Mouse (Mus musculus) limb, embryonic 14.5 days (tissue): ENCODE results near the gene Eif3d. TPM values are rescaled to one million over a fixed set of nuclear protein-coding genes. Genes with fewer than 3 reads are reported as not detected.

Source experiments
- ATAC-seq: fragments of 200-750 bp; cut with Nextera tagmentation; 2 replicates; pipeline ENCODE4 v1.8.0; 2017; ENCODE audit warnings: low read depth, moderate number of reproducible peaks, moderate TSS enrichment; ENCODE audit not compliant: low FRiP score
- DNase-seq: peaks from one replicate; pipeline ENCODE4 v3.0.0-alpha.2; 2015; ENCODE audit warnings: low spot score
- H3K27ac ChIP-seq: fragments of 300-500 bp; sonication (generic); replicated peaks from 2 replicates; pipeline ENCODE4 v1.5.1; 2014; ENCODE audit warnings: low read depth, mild to moderate bottlenecking, low read length, moderate library complexity, mixed read lengths
- H3K27me3 ChIP-seq: fragments of 300-500 bp; sonication (generic); 2 replicates; pipeline ENCODE4 v1.6.1; 2014; ENCODE audit warnings: low read length, mixed read lengths; ENCODE audit not compliant: control insufficient read depth, insufficient read depth
- H3K36me3 ChIP-seq: fragments of 300-500 bp; sonication (generic); 2 replicates; pipeline ENCODE4 v1.6.1; 2014; ENCODE audit warnings: mild to moderate bottlenecking, low read length, moderate library complexity, mixed read lengths; ENCODE audit not compliant: control insufficient read depth, insufficient read depth
- H3K4me1 ChIP-seq: fragments of 300-500 bp; sonication (generic); 2 replicates; pipeline ENCODE4 v1.6.1; 2014; ENCODE audit warnings: antibody characterized with exemption, low read length, mixed read lengths; ENCODE audit not compliant: control insufficient read depth, insufficient read depth
- H3K4me2 ChIP-seq: fragments of 300-500 bp; sonication (generic); replicated peaks from 2 replicates; pipeline ENCODE4 v1.6.1; 2014; ENCODE audit warnings: low read depth, mild to moderate bottlenecking, low read length, moderate library complexity; ENCODE audit not compliant: severe bottlenecking
- H3K4me3 ChIP-seq: fragments of 300-500 bp; sonication (generic); replicated peaks from 2 replicates; pipeline ENCODE4 v1.5.1; 2014; ENCODE audit warnings: low read length
- H3K9ac ChIP-seq: fragments of 300-500 bp; sonication (generic); 2 replicates; pipeline ENCODE4 v1.6.1; 2014; ENCODE audit warnings: mild to moderate bottlenecking, low read depth, low read length, moderate library complexity; ENCODE audit not compliant: severe bottlenecking
- H3K9me3 ChIP-seq: fragments of 300-500 bp; sonication (generic); 2 replicates; pipeline ENCODE4 v1.6.1; 2016; ENCODE audit warnings: low read length; ENCODE audit not compliant: control insufficient read depth
- POLR2A ChIP-seq: fragments of 200-500 bp; IDR thresholded peaks from 2 replicates; pipeline ENCODE4 v1.8.0; 2012; ENCODE audit warnings: inconsistent platforms, mild to moderate bottlenecking, moderate library complexity, borderline replicate concordance; ENCODE audit not compliant: insufficient read depth, insufficient read length; ENCODE audit errors: extremely low read depth
- WGBS: fragments of 180-500 bp; shearing (Covaris S2); extraction: QIAGEN DNeasy Blood & Tissue Kit; methylation state at CpG from one replicate; pipeline ENCODE4 v1.1.7; 2014; 5-methylcytosine and 5-hydroxymethylcytosine counted together
- polyA plus RNA-seq, 2 experiments: library from polyadenylated mRNA; depleted of rRNA in 1 of 2; stranded (reverse) in 1 of 2; unstranded in 1 of 2; fragments of >200 nt; fragmentation: Nextera tagmentation in 1 of 2; extraction: Ambion mirVana in 1 of 2; gene quantifications; 2 replicates each; pipeline versions ENCODE4 v1.2.1 to v1.2.3; 2012 to 2014

Gene Eif3d
- polyA plus RNA-seq, 2 experiments = 188 to 204 TPM

DNA sequence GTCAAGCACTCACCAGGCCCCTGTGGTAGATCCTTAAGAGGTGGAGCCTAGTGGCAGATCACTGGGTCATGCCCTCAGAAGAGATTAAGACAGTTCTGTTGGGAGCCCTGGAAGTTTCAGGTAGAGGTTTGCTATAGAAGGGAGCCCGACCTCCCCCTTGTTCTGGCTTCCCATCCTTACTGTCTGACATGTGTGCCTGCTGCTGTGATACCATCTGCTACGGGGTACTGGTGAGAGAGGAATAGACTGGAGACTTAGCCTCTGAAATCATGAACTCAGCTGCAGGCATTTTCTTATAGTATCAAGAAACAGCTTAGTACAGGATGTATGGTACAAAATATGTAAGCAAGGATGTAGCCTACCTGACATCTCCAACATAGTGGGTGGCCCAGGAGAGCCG is 17.7 kb downstream of the Eif3d start:
- DNase-seq (no peak), ATAC-seq (no peak)
- Histone ChIP-seq H3K27ac (no peak overlapping the region), H3K9me3 (no peaks in the 10 kb centered on the region), H3K4me3 (no peak overlapping the region), H3K4me2 (no peak overlapping the region), H3K9ac (no peak overlapping the region), H3K4me1 (0 out of 2 replicates have a peak, but pooled peaks cover 9% of the 10 kb centered on the region), H3K27me3 (peaks cover 3% of the 10 kb centered on the region; the same call in 1 of the 2 replicates), H3K36me3 (peaks cover 6% of the 10 kb centered on the region)
- WGBS = 87% methylated on average over 3 of the region's 3 CpGs
- TF ChIP-seq POLR2A = no peak

DNA sequence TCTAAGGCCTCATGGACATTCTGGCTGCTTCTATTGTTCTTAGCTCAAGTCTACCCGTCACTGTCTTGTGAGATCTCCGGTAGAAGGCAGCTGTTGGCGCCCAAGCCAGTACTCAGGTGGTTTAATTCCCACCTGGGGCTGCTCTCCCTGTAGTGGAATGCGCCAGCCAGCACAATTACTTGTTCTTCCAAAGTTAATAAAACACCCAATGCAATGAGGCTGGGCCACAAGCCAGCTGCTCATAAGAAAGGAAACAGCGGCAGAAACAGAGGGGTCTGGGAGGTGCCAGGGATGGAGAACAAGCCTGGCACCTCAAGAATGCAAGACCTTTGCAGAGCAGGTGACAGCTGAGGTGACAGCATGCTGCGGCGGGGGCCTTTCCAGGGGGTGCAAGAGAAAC is 21.6 kb downstream of the Eif3d start:
- H3K27ac ChIP-seq = no peak overlapping the region
- H3K4me1 ChIP-seq = no peaks in the 10 kb centered on the region
- H3K36me3 ChIP-seq = peaks cover 15% of the 10 kb centered on the region
- no peaks in the 10 kb centered on the region for H3K9me3 ChIP-seq
- no peak overlapping the region for H3K4me3 ChIP-seq
- no peak for DNase-seq
- no peak for TF ChIP-seq POLR2A
- ATAC-seq = no peak
- H3K4me2 ChIP-seq = no peak overlapping the region
- no peaks in the 10 kb centered on the region for H3K27me3 ChIP-seq
- H3K9ac ChIP-seq = no peak overlapping the region
- WGBS = 74% methylated on average over 7 of the region's 7 CpGs

DNA sequence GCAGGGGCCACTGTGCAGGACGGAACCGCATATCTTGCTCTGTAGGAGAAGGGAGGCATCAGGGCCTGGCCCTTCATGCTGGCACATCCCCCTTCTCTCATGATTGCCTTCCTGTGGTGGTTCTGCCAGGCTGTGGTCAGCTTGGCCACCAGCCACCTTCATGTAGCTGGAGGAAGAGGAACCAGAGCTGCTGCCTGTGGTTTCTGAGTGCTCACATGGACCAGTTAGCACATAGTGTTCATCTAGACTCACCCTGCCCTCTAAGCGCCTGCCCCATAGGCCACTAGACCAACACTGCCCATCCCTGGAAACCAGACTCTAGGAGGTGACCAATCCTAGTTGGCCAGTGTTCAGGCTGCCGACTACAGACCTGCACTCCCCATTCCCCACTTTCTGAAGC is 24.9 kb downstream of the Eif3d start:
- Histone ChIP-seq H3K4me1 (no peaks in the 10 kb centered on the region), H3K4me2 (no peak overlapping the region), H3K4me3 (no peak overlapping the region), H3K36me3 (peaks cover 16% of the 10 kb centered on the region), H3K27ac (no peak overlapping the region), H3K9ac (no peak overlapping the region), H3K27me3 (no peaks in the 10 kb centered on the region), H3K9me3 (no peaks in the 10 kb centered on the region)
- TF ChIP-seq POLR2A = no peak
- DNase-seq = no peak
- ATAC-seq = no peak
- WGBS = 90% methylated on average over 4 of the region's 4 CpGs

DNA sequence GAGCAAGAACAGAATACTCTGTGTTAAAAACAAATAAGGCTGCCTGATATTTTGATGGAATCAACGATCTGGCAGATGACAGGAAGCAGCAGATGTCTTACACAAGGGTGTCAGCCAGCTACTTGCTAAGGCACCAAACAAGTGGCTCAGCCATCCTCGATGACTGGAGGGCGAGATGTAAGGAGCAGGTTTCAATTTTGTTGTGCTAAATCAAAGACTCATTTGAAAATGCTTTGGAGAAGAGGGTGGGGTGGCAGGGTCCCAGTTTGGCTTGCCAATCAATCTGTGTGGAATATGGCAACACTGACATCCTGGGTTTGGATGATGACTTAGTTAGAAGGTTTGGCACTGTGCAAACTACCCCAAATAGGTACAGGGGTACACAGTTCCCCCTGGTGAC is 29.1 kb downstream of the Eif3d start:
- whole genome bisulfite sequencing = 91% methylated on average over 3 of the region's 3 CpGs
- Histone ChIP-seq H3K4me2 (no peak overlapping the region), H3K36me3 (peaks cover 13% of the 10 kb centered on the region; the same call in 1 of the 2 replicates), H3K4me1 (no peaks in the 10 kb centered on the region), H3K9me3 (no peaks in the 10 kb centered on the region), H3K9ac (no peak overlapping the region), H3K4me3 (no peak overlapping the region), H3K27me3 (no peaks in the 10 kb centered on the region), H3K27ac (no peak overlapping the region)
- ATAC-seq (no peak), DNase-seq (no peak)
- no peak for TF ChIP-seq POLR2A

DNA sequence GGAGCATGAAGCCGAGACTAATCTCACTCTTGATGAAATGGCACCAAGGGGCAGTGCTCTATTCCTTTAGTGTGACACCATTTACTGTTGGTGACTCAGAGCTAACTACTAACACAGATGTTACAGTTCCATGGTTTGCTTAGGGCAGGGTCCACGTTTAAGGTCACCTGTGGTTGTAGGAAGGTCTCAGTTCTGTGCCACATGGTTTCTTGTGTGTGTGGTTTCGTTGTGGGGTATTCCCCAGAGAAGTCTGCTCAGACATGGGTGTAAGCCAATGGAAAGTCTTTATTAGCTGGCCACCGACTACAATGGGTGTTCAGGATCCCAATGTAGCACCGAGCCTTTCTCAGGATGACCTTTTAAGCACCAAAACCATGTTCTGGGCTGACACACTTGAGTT is 32.1 kb downstream of the Eif3d start:
- 82% methylated on average over 5 of the region's 5 CpGs for WGBS
- ATAC-seq = no peak

More for the DNA sequence above, 32.1 kb downstream of the Eif3d start:
- Histone ChIP-seq H3K27me3 (no peaks in the 10 kb centered on the region), H3K4me1 (peaks cover 6% of the 10 kb centered on the region), H3K4me2 (no peak overlapping the region), H3K27ac (no peak overlapping the region), H3K9ac (no peak overlapping the region), H3K4me3 (no peak overlapping the region), H3K9me3 (no peaks in the 10 kb centered on the region), H3K36me3 (peaks cover 4% of the 10 kb centered on the region; the same call in 1 of the 2 replicates)
- DNase-seq = no peak
- no peak for TF ChIP-seq POLR2A
